Mouse (Mus musculus) heart, embryonic 10.5 days (tissue): ENCODE results near the gene Mrps27. TPM values are rescaled to one million over a fixed set of nuclear protein-coding genes. Genes with fewer than 3 reads are reported as not detected.
"Not testable (repeated sequence)": the region's sequence is repeated elsewhere in the genome, so short reads cannot be mapped to it uniquely, and the experiment has no call there.

Experiments used
- DNase-seq: peaks from one replicate; pipeline ENCODE4 v3.0.0-alpha.2; 2017; ENCODE audit warnings: low spot score
- H3K27ac ChIP-seq: fragments of 300-500 bp; sonication (generic); 2 replicates; pipeline ENCODE4 v1.5.1; 2016; ENCODE audit warnings: mild to moderate bottlenecking
- H3K27me3 ChIP-seq: fragments of 300-500 bp; sonication (generic); 2 replicates; pipeline ENCODE4 v1.6.1; 2016; ENCODE audit warnings: mild to moderate bottlenecking; ENCODE audit not compliant: poor library complexity, insufficient read depth, severe bottlenecking
- H3K36me3 ChIP-seq: fragments of 300-500 bp; sonication (generic); 2 replicates; pipeline ENCODE4 v1.6.1; 2016; ENCODE audit warnings: mild to moderate bottlenecking, moderate library complexity
- H3K4me1 ChIP-seq: fragments of 300-500 bp; sonication (generic); 2 replicates; pipeline ENCODE4 v1.6.1; 2016; ENCODE audit warnings: mild to moderate bottlenecking
- H3K4me3 ChIP-seq: fragments of 300-500 bp; sonication (generic); 2 replicates; pipeline ENCODE4 v1.5.1; 2016; ENCODE audit warnings: mild to moderate bottlenecking, moderate library complexity
- H3K9me3 ChIP-seq: fragments of 300-500 bp; sonication (generic); 2 replicates; pipeline ENCODE4 v1.6.1; 2016; ENCODE audit warnings: mild to moderate bottlenecking, moderate library complexity
- WGBS: fragments of 180-500 bp; shearing (Covaris S2); methylation state at CpG from one replicate; pipeline ENCODE4 v1.1.7; 2016; 5-methylcytosine and 5-hydroxymethylcytosine counted together
- polyA plus RNA-seq: library from polyadenylated mRNA; unstranded; fragments of >200 nt; fragmentation: Nextera tagmentation; extraction: Ambion mirVana; gene quantifications from 2 replicates; pipeline ENCODE4 v1.2.1, GENCODE M21; 2016

Mrps27 gene
- polyA plus RNA-seq, 1 experiment from 2014 or later, result 96.0 TPM

GRCm38 (mm10) chr13:99322915-99323314 lies 21.7 kb upstream of the Mrps27 start:
- 92% methylated on average over 13 of the region's 13 CpGs for WGBS
- H3K27me3 ChIP-seq, DNase-seq, H3K4me3 ChIP-seq, H3K9me3 ChIP-seq, H3K4me1 ChIP-seq, H3K27ac ChIP-seq: not testable (repeated sequence)
- H3K36me3 ChIP-seq, result peaks cover 79% of the 10 kb centered on the region

DNA sequence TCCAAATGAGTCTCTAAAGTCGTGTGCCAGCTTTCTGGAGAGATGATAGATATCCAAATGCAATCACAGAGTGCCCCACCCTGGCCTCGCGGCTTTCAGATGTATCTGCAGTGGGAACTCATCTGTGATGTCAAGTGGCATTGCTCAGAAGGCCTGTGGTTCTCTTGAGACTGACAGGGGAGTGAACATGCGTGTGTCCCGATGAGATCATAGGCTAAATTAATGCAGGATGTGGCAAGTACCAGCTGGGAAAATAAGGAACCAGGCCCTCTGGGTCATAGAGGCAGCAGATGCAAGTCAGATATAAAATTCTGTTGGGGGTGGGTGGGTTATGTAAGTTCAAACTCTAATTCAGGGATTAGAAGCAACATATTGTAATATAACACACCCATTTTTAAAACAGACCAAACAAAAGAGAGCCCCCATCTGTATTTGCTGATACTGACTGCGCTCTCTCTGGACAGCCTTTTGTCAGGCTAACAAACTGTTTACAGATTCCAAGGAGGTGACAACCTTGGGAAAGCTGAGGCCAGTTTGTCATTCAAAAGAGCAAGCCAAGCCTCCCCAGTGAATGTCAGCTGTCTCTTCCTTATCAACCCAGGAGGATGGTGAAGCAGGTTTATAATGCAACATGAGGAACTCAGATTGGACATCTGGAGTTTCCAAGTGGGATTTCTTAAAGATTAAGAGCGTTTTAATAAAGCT lies 20.8 kb upstream of the Mrps27 start:
- H3K4me3 ChIP-seq, result no peak overlapping the region
- WGBS, result 81% methylated on average over 7 of the region's 7 CpGs
- no peaks in the 10 kb centered on the region for H3K9me3 ChIP-seq
- H3K4me1 ChIP-seq, result no peaks in the 10 kb centered on the region
- no peaks in the 10 kb centered on the region for H3K27me3 ChIP-seq
- no peak for DNase-seq
- H3K27ac ChIP-seq, result no peak overlapping the region
- peaks cover 88% of the 10 kb centered on the region for H3K36me3 ChIP-seq

- H3K36me3 ChIP-seq, result peaks cover 90% of the 10 kb centered on the region
- H3K27ac ChIP-seq, H3K9me3 ChIP-seq, H3K27me3 ChIP-seq, DNase-seq, H3K4me3 ChIP-seq, H3K4me1 ChIP-seq: not testable (repeated sequence)
- WGBS, result 94% methylated on average over 8 of the region's 8 CpGs
These were observed 20.3 kb upstream of the Mrps27 start for GRCm38 (mm10) chr13:99324337-99324685.

- H3K36me3 ChIP-seq, result peaks cover 92% of the 10 kb centered on the region
These were observed 13.3 kb upstream of the Mrps27 start for GRCm38 (mm10) chr13:99331255-99331654.

GRCm38 (mm10) chr13:99337510-99337909 lies 7.1 kb upstream of the Mrps27 start:
- Histone ChIP-seq H3K4me3 (no peak overlapping the region), H3K27me3 (no peaks in the 10 kb centered on the region), H3K9me3 (no peaks in the 10 kb centered on the region), H3K36me3 (peaks cover 93% of the 10 kb centered on the region), H3K27ac (no peak overlapping the region), H3K4me1 (peaks cover 10% of the 10 kb centered on the region)
- no peak for DNase-seq
- WGBS, result 83% methylated on average over 6 of the region's 6 CpGs

More at GRCm38 (mm10) chr13:99331255-99331654, 13.3 kb upstream of the Mrps27 start:
- Histone ChIP-seq H3K4me3 (no peak overlapping the region), H3K27me3 (no peaks in the 10 kb centered on the region), H3K4me1 (no peaks in the 10 kb centered on the region), H3K27ac (no peak overlapping the region), H3K9me3 (no peaks in the 10 kb centered on the region)
- DNase-seq, result no peak
- 78% methylated on average over 4 of the region's 4 CpGs for WGBS

GRCm38 (mm10) chr13:99341504-99341903 lies 3.1 kb upstream of the Mrps27 start:
- no peaks in the 10 kb centered on the region for H3K27me3 ChIP-seq
- H3K27ac ChIP-seq, result no peak overlapping the region
- H3K9me3 ChIP-seq, result no peaks in the 10 kb centered on the region
- no peak for DNase-seq
- H3K4me1 ChIP-seq, result peaks cover 26% of the 10 kb centered on the region
- peaks cover 64% of the 10 kb centered on the region for H3K36me3 ChIP-seq
- 57% methylated on average over 6 of the region's 6 CpGs for WGBS
- no peak overlapping the region for H3K4me3 ChIP-seq

- Histone ChIP-seq H3K36me3 (peaks cover 51% of the 10 kb centered on the region), H3K4me3 (peak overlapping the region; percentile 86), H3K27ac (peak overlapping the region; percentile 95), H3K9me3 (no peaks in the 10 kb centered on the region), H3K4me1 (peaks cover 26% of the 10 kb centered on the region), H3K27me3 (no peaks in the 10 kb centered on the region)
- WGBS, result 1% methylated on average over 30 of the region's 30 CpGs
- DNase-seq, result no peak
These were observed 549 bp upstream of the Mrps27 start for GRCm38 (mm10) chr13:99343876-99344598.

DNA sequence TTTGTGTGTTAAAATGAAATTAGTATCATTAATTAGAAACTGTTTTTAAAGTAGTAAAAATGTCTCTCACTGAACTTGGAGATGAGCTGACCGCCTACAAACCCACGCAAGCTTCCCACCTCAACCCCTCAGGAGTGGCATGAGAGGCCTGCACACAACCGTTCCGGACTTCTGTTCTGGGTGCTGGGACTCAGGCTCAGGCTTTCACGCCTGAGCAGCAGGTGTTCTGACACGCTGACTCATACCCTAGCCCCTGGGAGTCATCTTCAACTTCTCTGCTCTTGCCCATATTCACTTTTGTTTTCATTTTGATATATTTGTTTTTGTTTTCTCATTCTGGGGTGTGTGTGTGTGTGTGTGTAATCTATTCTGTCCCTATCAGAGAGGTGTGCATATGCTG lies 5.4 kb downstream of the Mrps27 start:
- peaks cover 10% of the 10 kb centered on the region for H3K4me1 ChIP-seq
- no peak overlapping the region for H3K27ac ChIP-seq
- no peak overlapping the region for H3K4me3 ChIP-seq
- H3K36me3 ChIP-seq, result peaks cover 31% of the 10 kb centered on the region
- no peaks in the 10 kb centered on the region for H3K9me3 ChIP-seq
- DNase-seq, result no peak
- no peaks in the 10 kb centered on the region for H3K27me3 ChIP-seq
- WGBS, result 91% methylated on average over 6 of the region's 6 CpGs

DNA sequence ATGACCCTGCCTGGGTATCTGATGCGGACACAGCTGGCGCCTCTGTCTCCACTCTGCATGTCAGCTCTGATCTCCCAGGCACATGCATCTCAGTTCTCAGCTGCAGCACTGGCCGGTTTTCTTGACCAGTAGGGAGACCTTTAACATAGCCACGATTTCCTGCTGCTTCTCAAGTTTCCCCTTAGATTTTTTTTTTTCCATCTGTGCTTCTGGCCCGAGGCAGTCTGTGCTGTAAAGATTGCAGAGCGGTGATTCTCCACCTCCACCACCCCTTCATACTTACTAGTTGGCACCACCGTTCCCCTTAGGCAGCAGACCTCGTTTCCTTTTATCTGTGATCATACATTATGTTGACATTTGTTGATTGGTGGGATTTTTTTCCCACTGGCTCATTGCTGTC lies 6.6 kb downstream of the Mrps27 start:
- H3K36me3 ChIP-seq, result peaks cover 39% of the 10 kb centered on the region
- no peaks in the 10 kb centered on the region for H3K9me3 ChIP-seq

DNA sequence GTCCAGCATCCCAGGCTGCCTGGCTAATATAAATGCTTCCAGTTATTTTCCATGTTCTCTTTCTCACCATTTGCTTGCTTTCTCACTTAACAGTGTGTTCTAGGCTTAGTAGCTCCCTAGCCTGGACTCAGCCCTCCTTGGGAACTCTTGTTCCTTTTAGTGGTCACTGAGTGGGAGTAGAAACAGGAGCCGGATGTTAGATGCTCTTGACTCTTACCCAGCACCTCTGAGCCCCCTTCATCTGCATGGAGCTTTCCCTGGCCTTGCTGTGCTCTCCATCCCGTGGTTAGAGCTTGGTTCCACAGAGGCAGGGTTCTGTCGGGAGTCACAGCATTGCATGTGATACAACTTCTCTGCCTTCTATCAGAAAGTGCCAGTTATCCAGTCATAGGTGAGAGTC lies 7.0 kb downstream of the Mrps27 start:
- H3K4me3 ChIP-seq, result no peak overlapping the region
- WGBS, result 78% methylated on average over 3 of the region's 3 CpGs
- H3K9me3 ChIP-seq, result no peaks in the 10 kb centered on the region
- DNase-seq, result peak; percentile 69
- H3K4me1 ChIP-seq, result peaks cover 13% of the 10 kb centered on the region
- no peak overlapping the region for H3K27ac ChIP-seq
- H3K27me3 ChIP-seq, result no peaks in the 10 kb centered on the region
- H3K36me3 ChIP-seq, result peaks cover 39% of the 10 kb centered on the region

More for the DNA sequence above, 6.6 kb downstream of the Mrps27 start:
- Histone ChIP-seq H3K4me1 (peaks cover 13% of the 10 kb centered on the region), H3K27ac (no peak overlapping the region), H3K27me3 (no peaks in the 10 kb centered on the region), H3K4me3 (no peak overlapping the region)
- no peak for DNase-seq
- WGBS, result 64% methylated on average over 8 of the region's 8 CpGs

- peak; percentile 98 for DNase-seq
- H3K36me3 ChIP-seq, result peaks cover 38% of the 10 kb centered on the region
- H3K27me3 ChIP-seq, result no peaks in the 10 kb centered on the region
- 12% methylated on average over 28 of the region's 28 CpGs for WGBS
- peak overlapping the region; percentile 56 for H3K4me3 ChIP-seq
- peaks cover 13% of the 10 kb centered on the region for H3K4me1 ChIP-seq
- peak overlapping the region; percentile 86 for H3K27ac ChIP-seq
- H3K9me3 ChIP-seq, result no peaks in the 10 kb centered on the region
These were observed 8.3 kb downstream of the Mrps27 start for GRCm38 (mm10) chr13:99352758-99353489.

DNA sequence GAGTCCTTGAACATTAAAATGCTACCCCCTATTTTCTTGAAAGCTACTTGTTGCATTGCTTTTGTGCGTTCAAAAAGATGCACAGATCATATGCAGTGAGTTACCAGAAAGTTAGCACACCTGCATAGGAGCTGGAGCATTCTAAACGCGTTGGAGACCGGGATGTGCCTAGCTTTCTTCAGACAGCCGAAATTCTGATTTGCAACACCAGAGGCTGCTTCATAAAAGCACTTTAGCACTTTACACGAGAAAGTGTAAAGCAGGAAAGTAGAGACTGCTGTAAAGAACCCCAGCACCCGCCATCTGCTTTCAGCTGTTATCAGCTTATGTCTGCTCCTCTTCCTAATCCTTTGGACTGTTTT lies 8.9 kb downstream of the Mrps27 start:
- Histone ChIP-seq H3K9me3 (no peaks in the 10 kb centered on the region), H3K27ac (peak overlapping the region; percentile 86), H3K36me3 (peaks cover 33% of the 10 kb centered on the region), H3K4me1 (peaks cover 13% of the 10 kb centered on the region), H3K4me3 (peak overlapping the region; percentile 56), H3K27me3 (no peaks in the 10 kb centered on the region)
- 16% methylated on average over 7 of the region's 7 CpGs for WGBS
- DNase-seq, result no peak

- DNase-seq, result no peak
- peak overlapping the region; percentile 39; the same call in 1 of the 2 replicates for H3K27ac ChIP-seq
- H3K4me3 ChIP-seq, result no peak overlapping the region
- peaks cover 34% of the 10 kb centered on the region for H3K36me3 ChIP-seq
- H3K27me3 ChIP-seq, result no peaks in the 10 kb centered on the region
- WGBS, result 86% methylated on average over 6 of the region's 6 CpGs
- no peaks in the 10 kb centered on the region for H3K9me3 ChIP-seq
- H3K4me1 ChIP-seq, result peaks cover 13% of the 10 kb centered on the region
These were observed 10.5 kb downstream of the Mrps27 start for GRCm38 (mm10) chr13:99355072-99355471.
